Mouse (Mus musculus): ENCODE measurements around the gene Gm26602.

Gene Gm26602

DNA sequence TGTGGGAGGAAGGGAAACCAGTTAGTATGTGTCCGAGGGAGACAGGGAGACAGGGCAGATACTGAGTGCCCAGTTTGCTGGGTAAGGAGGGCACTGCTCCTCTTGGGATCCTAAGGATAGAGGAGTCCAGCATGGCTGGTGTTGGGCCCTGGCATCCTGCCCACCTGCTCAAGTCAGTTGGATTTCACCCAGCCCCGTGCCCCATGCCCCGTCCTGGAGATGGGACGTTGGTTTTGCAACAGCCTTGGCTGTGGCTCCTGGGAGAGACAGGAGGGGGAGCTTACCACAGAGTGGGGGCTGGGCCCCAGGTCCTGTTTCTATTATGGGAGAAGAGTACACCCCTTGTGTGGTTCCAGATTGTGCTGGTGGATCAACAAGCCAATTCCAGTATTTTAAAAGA lies 26.2 kb upstream of the Gm26602 start:
- in situ Hi-C loops (cut with MboI; ENCODE audit: unreplicated experiment in 2 of 2): loop anchor here (5.0 kb wide), 3 partner anchors 38 to 83 kb away; partner anchors contain the start of gene R3hdm4 (in 2 of the 2)

DNA sequence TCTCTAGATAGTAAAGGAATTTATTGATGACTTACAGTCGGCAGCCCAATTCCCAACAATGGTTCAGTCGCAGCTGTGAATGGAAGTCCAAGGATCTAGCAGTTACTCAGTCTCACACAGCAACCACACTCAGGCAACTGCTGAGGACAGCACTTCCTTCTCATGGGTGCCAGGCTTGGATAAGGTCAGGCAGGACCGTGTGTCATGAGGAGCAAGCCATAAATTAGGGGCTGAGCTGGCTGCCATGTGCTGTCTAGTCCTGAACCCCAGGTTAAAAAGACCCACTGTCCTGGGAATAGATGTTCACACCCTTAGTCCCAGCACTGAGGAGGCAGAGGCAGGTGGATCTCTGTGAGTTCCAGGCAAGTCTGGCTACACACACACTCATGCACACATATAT lies 25.7 kb upstream of the Gm26602 start:
- in situ Hi-C loops (cut with MboI; ENCODE audit: unreplicated experiment in 2 of 2): loop anchor here (5.0 kb wide), 3 partner anchors 37 to 82 kb away; partner anchors contain the start of gene R3hdm4 (in 2 of the 2)

DNA sequence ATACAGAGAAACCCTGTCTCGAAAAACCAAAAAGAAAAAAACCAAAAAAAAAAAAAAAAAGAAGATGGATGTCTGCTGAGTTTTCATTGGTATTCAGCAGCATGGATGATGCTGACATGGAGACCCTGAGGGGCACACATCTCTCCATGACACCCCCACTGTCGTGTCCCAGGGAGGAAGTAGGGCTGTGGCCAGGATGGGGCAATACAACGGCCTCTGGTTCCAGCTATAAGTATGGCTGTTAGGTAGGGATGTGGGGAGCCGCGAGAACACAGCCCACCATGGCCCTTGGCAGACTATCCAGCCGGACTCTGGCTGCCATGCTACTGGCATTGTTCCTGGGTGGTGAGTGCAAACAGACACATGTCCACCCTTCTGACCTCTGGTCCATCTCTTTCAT lies 24.6 kb upstream of the Gm26602 start, which contains the start of gene Elane:
Gene Elane (plus strand): TSS at position 194 of the 400 bp plus-strand sequence.
- in situ Hi-C loops (cut with MboI; ENCODE audit: unreplicated experiment in 2 of 2): no loop called here

DNA sequence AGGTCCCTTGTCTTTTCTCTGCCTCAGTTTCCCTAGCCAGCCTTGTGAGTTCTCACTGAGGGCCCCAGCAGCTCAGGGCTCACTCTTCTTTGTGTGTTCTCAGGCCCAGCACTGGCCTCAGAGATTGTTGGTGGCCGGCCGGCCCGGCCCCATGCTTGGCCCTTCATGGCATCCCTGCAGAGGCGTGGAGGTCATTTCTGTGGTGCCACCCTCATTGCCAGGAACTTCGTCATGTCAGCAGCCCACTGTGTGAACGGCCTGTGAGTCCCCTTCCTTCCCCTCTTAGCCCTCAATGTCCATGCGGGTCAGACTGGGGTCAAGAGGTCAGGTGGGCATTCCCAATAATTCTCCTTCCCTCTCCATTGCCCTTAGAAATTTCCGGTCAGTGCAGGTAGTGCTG lies 24.0 kb upstream of the Gm26602 start:
- in situ Hi-C loops (cut with MboI; ENCODE audit: unreplicated experiment in 2 of 2): no loop called here

DNA sequence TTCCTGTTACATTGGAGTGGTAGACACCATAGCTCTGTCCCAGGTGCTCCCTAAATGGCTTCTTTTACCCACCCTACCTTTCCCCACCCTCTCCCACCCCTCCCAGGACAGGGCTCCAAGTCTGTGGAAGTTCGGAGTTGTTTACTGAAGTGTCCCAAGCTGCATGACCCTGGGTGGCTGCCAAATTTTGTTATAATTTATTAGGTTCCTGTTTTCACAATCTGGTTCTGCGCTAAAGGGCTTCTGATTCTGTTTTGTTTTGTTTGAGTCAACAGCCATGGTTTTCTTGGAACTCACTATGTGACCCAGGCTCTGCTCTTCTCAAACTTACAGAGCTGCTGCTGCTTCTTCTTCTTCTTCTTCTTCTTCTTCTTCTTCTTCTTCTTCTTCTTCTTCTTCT lies 21.3 kb upstream of the Gm26602 start:
- in situ Hi-C loops (cut with MboI; ENCODE audit: unreplicated experiment in 2 of 2): no loop called here

DNA sequence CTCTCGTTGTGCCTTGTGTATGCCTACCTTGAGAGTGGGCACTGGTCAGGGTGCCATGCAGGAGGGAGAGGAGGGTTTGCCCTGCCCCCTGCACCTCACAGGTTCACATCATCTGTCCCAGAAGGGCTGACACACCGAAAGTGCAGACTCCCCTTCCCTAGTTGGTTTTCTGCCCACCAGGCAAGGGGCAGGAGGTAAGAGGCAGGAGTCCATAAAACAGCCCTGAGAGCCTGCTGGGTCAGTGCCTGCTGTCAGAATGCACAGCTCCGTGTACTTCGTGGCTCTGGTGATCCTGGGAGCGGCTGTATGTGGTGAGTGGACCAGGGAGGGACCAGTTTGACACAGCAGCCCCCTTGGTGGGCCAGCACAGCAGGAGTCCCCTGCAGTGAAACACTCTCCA lies 20.0 kb upstream of the Gm26602 start, which contains the start of gene Cfd:
Gene Cfd (plus strand): TSS at position 184 of the 400 bp plus-strand sequence.
- in situ Hi-C loops (cut with MboI; ENCODE audit: unreplicated experiment in 2 of 2): loop anchor here in 1 of 2 experiments (5.0 to 10.0 kb wide), 2 partner anchors 56 to 67 kb away; no protein-coding TSS in a partner anchor

DNA sequence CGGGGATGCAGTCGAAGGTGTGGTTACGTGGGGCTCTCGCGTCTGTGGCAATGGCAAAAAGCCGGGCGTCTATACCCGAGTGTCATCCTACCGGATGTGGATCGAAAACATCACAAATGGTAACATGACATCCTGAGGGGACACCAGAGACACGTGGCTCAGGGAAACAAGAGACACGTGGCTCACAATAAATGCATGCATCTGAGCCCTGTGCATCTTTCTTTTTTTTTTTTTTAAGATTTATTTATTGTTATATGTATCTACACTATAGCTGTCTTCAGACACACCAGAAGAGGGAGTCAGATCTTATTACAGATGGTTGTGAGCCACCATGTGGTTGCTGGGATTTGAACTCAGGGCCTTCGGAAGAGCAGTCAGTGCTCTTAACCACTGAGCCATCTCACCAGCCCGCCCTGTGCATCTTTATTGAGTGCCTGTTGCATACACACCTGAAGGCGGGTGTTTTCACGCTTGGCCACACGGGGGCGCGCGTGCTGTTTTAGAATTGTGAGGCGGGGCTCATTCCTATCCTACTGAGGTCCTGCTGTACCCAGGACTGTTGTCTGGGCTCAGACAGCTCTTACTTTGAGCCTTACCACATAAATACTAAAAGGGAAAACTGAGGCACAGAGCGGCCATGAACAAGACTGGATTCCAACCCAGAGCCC lies 18.1 kb upstream of the Gm26602 start:
- in situ Hi-C loops (cut with MboI; ENCODE audit: unreplicated experiment in 2 of 2): loop anchor here in 1 of 2 experiments (5.0 to 10.0 kb wide), 2 partner anchors 58 to 65 kb away; no protein-coding TSS in a partner anchor

DNA sequence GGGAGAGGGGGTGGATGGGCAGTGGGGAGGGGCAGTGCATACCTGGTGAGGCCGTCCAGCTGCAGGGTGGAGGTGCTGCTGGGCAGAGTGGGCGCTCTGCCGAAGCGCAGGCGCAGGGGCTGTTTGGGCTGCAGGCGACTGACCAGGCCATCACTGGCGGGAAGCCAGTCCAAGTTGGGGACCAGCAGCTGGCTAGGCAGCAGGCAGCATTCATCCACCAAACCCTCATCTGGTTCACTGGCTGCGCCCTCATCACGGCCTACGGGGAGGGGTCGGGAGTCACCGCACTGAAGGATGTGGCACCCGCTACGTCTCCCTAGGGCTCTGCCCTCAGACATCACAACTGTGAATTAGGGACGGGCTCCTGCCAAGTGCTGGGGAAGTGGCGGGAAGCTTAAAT lies 14.3 kb upstream of the Gm26602 start:
- in situ Hi-C loops (cut with MboI; ENCODE audit: unreplicated experiment in 2 of 2): loop anchor here in 1 of 2 experiments (10.0 kb wide), 1 partner anchor 62 kb away; no protein-coding TSS in a partner anchor

DNA sequence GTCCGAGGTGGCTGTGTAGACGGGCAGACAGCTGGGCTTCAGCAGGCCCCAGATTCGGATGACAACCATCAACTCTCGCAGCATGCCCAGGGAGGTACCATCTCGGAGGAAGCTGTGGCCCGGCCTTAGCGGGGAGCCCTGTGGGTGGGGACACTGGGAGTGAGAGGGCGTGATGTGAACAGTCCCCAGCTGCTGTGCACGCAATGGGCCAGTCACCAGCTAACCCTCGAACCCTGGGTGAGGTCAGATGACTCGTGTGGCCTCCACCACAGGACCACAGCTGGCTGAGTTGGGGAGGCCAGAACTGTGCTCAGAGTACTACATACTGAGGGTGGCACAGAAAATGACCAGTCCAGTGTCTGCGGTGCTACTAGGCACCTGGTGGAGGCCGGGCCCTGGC lies 13.8 kb upstream of the Gm26602 start:
- in situ Hi-C loops (cut with MboI; ENCODE audit: unreplicated experiment in 2 of 2): loop anchor here in 1 of 2 experiments (10.0 kb wide), 1 partner anchor 62 kb away; no protein-coding TSS in a partner anchor

DNA sequence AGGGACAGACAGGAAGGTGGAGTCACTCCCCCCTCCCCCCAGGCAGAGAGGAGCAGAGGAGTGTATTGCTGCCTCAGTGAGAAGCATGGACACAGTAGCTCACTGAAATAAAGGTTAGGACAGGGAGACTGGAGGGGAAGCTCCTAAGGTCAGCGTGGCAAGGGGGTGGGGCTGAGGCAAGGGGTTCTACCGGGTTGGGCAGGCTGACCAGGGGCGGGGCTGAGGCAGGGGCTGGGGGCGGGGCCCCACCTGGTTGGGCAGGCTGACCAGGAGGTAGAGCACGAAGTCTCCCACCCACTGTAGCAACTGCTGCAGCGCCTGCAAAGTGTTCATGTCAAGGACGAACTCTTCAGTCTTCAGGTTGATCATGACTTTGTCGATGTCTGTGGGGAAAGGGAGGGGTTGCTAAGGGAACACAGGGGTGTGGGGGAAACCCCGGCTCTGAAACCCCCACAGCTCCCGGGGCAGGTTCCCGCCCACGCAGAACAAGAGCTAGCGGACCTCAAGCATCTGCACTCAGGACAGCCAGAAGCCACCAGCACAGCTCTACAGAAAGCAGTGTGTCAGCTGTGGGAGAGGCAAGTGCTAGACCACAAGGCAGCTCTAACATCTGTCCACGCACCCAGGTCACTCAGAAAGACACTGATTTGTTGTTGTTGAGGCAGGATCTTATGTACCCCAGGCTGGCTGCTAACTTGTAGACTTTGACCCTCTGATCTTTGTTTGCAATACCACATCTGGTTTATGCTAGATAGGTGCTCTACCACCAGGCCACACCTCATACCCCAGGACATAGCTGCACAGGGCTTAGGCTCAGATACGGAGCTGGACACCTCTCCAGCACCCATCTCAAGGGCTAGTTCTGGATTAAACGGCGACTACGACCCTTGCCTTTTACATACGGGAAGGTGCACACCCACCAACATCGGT lies 13.1 kb upstream of the Gm26602 start:
- in situ Hi-C loops (cut with MboI; ENCODE audit: unreplicated experiment in 2 of 2): loop anchor here in 1 of 2 experiments (10.0 kb wide), 1 partner anchor 63 kb away; no protein-coding TSS in a partner anchor

DNA sequence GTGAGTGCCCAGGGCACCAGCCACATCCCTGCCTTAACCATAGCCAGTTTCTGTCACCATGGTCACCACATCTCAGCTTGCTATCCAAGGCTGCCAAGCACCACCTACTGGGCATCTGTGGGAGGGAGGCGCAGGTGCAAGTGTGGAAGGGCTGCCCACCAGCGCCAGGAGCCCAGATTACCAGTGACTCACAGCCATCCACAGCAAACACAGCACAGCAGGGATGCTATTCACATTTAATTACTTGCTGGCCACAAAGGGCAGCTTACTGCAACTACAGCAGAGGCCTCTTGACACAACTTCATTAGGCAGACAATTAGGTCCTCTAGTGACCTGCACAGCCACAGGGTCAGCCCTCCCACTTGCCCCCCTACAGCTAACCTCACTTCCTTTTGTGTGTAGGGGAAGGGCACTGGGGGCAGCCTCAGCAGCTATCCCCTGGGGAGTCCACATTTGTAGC lies 9.7 kb upstream of the Gm26602 start:
- in situ Hi-C loops (cut with MboI; ENCODE audit: unreplicated experiment in 2 of 2): no loop called here

DNA sequence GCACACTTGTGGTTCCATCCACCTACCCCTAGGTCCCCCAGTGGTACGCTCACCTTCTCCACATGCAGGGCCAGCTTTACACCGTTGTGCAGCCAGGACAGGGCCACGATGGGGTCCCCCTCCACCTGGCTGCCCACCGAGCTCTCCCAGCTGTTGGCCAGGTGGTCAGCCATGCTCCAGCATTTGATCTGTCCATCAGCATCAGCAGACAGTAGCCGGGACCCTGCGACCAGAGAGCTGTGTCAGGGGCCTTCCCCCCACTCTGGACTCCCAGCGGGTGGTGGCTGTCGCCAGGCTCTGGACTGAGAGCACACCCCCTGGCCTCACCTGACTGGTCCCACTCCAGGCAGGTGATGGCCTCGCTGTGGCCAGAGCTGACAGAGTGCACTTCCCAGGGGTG lies 3.9 kb upstream of the Gm26602 start:
- in situ Hi-C loops (cut with MboI; ENCODE audit: unreplicated experiment in 2 of 2): no loop called here

DNA sequence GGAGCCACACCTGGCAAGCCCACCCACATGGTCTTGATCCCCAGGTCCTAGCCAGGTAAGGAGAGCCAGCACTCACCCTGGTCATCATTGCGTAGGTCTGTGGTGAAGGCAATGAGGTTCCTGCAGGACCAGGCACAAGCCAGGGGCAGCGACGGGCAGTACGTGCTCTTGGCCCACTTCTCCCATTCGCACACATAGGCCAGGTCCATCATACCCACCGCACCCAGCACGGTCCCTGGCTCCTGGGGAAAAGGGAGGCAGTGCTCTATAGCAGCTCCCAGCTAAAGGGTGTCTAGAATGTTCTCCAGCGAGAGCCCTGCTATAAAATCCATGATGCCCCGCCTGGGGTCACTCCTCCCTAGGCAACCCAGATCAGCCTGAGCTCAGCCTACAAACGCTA lies 3.2 kb upstream of the Gm26602 start:
- in situ Hi-C loops (cut with MboI; ENCODE audit: unreplicated experiment in 2 of 2): no loop called here

DNA sequence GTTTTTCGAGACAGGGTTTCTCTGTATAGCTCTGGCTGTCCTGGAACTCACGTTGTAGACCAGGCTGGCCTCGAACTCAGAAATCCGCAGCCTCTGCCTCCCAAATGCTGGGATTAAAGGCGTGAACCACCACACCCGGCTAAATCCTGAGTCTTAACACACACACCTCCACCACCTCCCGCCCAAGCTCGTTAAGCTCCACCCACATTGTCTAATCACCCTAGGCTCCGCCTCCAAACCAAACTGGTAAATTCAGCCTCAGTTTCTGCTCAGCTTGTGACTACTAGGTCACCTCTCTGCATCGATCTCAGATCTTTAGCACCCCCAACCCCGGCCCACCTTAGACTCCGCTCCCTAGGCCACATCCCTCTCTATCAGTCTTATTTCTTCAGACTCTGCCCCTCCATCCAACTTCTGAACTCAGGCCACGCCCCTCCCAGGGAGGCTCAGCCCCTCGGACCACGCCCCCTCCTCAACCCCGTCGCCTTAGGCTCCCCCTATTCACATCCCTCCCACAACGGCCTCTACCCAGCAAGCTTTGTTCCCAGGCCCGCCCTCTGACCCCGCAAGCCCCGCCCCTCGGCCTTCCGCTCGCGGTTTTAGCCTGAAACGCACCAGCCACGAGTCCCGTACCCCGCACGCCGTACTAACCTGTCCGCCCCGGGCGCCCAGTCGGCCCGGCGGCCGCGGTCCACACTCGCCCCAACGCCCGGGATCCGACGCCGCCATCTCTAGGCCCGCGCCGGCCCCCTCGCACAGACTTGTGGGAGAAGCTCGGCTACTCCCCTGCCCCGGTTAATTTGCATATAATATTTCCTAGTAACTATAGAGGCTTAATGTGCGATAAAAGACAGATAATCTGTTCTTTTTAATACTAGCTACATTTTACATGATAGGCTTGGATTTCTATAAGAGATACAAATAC lies 2.2 kb upstream of the Gm26602 start, which contains the start of gene Med16:
Gene Med16 (minus strand): TSS at position 757 of the 925 bp plus-strand sequence.
- in situ Hi-C loops (cut with MboI; ENCODE audit: unreplicated experiment in 2 of 2): no loop called here

DNA sequence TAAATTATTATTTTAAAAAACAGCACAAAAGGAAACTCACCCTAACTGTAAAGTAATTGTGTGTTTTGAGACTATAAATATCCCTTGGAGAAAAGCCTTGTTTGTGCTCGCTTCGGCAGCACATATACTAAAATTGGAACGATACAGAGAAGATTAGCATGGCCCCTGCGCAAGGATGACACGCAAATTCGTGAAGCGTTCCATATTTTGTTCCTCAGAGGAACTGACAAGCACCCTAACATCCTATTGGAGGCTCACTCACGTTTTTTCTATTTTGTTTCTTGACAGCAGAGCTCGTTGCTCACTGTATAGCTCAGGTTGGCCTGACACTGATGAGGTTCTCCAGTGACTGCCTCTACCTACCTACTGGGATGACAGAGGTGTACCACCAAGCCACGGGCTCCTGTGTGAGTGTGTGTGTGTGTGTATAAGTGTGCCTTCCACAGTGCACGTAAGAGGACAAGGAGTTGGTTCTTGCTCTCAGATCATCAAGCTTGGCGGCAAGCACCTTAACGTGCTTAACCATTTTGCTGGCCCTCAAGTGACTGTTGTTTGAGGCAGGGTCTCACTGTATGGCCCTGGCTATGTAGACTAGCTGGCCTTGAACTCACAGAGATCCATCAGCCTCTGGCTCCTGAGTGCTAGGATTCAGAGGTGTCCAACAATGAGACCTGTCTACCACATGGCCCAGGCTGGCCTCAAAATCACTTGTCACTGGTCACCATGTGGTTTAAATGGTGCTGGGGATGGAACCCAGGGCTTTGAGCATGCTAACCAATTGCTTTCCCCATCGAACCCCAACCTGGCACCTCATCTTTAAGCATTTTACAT lies 1.3 kb upstream of the Gm26602 start:
- in situ Hi-C loops (cut with MboI; ENCODE audit: unreplicated experiment in 2 of 2): no loop called here

DNA sequence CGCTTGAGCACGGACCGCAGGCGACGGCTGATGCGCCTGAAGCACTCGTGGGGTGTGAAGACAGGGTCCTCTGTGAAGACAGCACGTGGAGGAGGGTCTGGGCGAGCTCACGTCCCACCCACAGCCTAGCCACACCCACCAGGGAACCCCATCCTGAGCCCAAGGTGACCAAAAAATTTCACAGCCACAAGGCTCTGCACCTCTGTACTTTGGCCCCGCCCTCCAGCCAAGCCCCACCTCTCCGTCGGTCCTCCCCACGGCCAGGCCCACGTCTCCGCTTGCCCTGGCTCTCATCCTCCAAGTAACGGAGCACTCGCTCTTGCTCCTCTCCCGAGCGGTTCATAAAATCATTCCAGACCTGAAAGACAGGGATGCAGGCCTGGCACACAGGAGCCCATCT lies 1.8 kb downstream of the Gm26602 start:
- in situ Hi-C loops (cut with MboI; ENCODE audit: unreplicated experiment in 2 of 2): no loop called here

DNA sequence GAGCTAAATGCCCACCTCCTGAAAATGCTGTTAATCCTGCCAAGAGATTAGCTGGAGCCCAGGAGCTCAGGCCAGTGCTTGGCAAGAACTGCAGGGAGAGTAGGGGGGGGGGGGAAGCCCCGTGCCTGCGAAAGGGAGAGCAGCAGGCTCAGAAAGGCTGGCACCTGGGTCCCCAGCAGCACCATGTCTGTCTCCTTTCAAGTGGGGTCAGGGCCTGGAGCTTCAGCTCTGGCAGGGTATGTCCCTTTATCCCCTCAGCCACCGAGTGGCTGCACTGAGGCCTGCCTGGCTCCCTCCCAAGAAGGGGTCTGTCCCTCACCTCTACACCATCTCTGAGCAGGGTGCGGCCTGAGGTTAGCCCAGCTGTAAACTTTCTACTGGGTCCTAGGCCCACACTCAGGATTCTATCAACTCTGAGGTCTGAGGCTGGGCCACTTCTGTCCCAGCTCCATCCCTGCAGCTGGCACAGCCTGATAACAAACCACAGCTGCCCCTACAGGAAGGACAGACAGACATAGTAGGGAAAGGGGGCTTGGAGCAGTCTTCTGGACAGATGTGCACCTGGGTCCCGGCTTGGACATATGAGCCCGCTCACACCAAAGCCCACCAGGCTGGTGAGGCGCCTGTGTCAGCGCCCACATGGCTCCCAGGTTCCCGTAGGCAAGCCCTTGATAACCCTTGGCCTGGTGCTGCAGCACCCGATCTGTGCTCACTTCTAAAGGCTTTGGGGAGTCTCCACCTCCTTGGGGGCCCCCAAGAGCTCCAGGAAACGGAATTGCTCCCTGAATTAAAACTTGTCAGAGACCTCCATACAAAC lies 3.7 kb downstream of the Gm26602 start:
- in situ Hi-C loops (cut with MboI; ENCODE audit: unreplicated experiment in 2 of 2): no loop called here

DNA sequence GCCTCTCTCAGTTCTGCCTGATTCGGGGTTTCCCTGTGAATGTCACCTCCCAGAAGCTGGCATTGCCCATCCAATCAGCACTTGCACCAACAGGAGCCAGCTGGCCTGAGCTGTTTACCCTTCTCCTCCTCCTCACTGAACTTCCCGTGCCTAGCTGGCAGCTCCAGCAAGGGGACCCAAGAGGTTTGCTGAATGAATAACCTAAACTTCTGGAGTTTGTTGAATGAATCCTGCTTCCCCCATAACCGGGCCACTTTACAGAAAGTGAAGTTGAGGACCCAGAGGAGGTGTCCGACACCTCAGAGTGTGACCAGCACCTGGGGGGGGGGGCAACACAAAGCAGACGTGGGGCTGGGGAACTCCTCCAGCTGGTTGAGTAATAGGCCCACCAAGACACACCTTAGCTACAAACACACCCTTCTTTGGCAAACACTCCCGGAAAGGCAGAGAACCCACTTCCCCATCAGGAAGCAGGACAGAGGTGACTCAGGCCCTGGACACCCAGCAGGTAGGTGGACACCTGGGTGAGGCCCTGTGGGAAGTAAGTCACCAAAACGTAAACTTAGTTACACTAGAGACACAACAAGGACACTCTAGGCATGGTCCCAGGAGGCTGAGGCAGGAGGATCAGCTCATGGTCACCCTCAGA lies 4.4 kb downstream of the Gm26602 start:
- in situ Hi-C loops (cut with MboI; ENCODE audit: unreplicated experiment in 2 of 2): no loop called here
